Mouse (Mus musculus) NIH3T3 (cell line): Measurements from ENCODE around the gene Epn3.

Source experiments
- DNase-seq: peaks from one replicate; pipeline ENCODE4 v3.0.0-alpha.2; 2012; ENCODE audit warnings: low read depth

The Epn3 gene

GRCm38 (mm10) chr11:94499661-94500152 lies at the start of gene Epn3:
Gene Epn3 (minus strand): TSS chr11:94499974.
- no peak for DNase-seq

- peak; percentile 97 for DNase-seq
Observed at GRCm38 (mm10) chr11:94548888-94549690, 49.3 kb upstream of the Epn3 start, which contains the start of gene Rsad1. Gene Rsad1 (minus strand): TSS chr11:94549255.

- peak; percentile 50 for DNase-seq
Observed at GRCm38 (mm10) chr11:94548041-94548784, 48.4 kb upstream of the Epn3 start.

DNA sequence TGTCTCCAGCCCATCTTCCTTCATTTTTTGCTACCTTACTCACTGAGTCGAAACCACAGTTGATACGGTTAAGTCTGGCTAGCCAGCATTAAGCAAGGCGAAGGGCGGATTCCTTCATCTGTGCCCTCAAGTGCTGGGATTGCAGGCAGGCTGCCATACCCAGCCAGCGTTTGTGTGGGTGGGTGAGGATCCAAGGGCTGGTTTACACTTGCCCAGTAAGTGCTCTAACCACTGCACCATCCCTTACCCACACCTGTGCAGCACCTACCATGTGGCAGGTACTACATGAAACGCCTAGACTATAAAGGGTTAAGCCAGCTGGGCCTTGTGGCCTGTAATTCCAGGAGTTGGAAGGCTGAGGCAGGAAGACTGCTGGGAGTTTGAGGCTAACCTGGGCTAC lies 47.5 kb upstream of the Epn3 start:
- no peak for DNase-seq

GRCm38 (mm10) chr11:94546381-94546780 lies 46.6 kb upstream of the Epn3 start:
- DNase-seq: no peak

GRCm38 (mm10) chr11:94544422-94544821 lies 44.6 kb upstream of the Epn3 start:
- no peak for DNase-seq

DNA sequence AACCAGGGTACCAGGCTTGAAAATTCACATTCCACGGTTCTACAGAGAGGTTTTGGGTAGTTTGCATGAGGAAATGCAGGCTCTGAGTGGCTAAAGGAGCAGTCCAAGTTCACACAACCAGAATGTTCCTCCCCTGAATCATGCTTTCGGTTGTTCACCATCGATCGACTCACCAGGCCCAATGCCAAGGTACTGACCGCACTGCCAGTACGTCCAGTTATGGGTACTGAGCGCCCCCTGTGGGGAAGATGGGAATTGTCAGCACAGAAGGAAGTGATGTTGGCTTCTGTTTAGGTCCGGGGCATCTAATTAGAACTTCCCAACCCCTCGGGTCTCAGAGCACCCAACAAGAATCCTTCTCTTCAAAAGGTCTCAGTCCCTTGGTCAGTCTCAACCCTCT lies 44.2 kb upstream of the Epn3 start:
- DNase-seq: peak; percentile 99

DNA sequence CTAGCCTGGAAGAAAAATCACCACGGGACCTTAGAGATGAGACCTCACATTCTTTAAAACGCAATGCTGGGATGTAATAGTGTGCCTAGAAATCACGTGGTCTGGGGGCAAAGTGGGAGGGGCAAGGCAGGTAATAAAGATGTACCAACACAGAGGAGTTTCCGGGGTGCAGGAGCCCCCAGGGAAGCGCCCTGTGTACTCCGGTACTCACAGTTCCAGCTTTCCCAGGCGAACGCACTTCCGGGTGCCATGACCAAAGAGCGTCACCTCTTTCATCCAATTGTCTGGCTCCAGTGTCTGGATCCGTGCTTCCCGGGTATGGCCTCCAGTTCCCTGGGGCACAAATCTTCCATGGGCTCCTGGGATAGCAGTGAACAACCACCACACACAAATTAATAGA lies 43.6 kb upstream of the Epn3 start:
- no peak for DNase-seq

DNA sequence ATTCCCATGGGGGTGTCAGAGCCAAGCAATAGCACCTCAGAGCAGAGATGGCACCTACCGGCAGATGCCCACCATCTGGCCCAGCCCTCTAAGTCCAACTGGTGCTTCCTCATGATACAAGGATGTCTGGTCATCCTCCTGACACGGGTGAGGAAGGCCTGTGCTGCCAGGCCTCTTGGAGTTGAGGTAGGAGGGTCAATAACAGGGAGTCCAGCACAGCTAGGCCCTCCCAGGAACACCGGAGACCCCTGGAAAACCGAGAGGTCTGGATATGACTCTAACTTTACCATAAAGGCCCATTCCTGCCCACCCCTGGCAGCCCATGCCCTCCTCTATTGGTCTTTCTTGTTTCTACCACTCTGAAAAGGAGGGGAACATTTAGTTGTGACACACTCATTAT lies 42.6 kb upstream of the Epn3 start:
- no peak for DNase-seq

GRCm38 (mm10) chr11:94539761-94540160 lies 40.0 kb upstream of the Epn3 start:
- DNase-seq: no peak

GRCm38 (mm10) chr11:94538733-94539292 lies 39.0 kb upstream of the Epn3 start:
- DNase-seq: no peak

GRCm38 (mm10) chr11:94533171-94533570 lies 33.4 kb upstream of the Epn3 start:
- DNase-seq: no peak

GRCm38 (mm10) chr11:94528879-94529278 lies 29.1 kb upstream of the Epn3 start:
- no peak for DNase-seq

DNA sequence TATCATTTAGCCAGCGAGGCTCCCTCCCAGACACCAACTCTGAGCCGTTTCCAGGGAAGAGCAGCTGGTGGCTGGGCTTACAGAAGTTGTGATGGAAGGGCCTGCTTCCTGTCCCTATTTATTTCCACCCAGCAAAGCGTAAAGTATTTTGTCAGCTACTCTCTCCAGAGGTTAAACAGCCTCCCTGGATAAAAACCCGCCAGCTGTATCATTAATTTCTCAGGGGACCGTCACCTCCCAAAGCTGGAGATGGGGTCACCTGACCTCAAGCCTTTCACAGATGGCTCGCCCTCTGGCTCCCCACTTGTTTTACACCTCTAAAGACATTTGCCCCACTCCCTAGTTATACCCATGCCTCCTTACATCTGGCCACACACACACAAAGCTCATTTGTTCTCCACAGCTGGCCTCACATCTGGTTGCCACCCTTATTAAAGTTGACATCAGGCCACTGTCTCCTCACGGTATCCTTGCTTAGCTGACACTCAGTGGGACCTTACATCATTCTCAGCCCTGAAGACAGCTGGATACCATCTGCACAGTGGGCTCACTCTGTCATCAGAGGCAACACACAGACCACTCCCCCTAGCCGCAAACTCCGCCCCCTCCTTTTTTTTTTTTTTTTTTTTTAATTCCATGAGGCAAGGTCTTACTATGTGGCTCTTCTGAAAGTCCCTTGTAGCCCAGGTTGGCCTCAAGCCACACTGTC lies 26.6 kb upstream of the Epn3 start:
- peak; percentile 28 for DNase-seq

GRCm38 (mm10) chr11:94521219-94521843 lies 21.6 kb upstream of the Epn3 start, which contains the start of gene Mycbpap:
Gene Mycbpap (minus strand): TSS chr11:94521742.
- no peak for DNase-seq

DNA sequence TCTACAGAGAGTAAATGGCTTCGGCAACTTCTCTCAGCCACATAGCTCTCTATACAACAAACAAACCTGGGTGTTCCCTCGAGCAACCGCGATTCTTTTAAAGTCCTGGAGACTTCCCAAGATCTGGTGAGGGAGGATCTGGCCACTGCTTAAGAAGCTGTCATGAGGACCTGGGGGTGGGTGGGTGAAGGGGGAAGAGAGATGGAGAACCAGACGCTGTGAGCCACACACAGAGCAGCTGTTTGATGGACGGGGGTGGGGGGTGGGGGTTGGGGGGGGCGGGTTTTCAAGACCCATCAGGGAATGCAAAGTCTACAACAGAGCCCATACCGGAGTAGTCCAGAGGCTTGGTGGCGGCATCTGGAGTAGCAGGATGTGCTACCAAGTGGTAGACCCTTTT lies 13.7 kb upstream of the Epn3 start:
- DNase-seq: peak; percentile 32

DNA sequence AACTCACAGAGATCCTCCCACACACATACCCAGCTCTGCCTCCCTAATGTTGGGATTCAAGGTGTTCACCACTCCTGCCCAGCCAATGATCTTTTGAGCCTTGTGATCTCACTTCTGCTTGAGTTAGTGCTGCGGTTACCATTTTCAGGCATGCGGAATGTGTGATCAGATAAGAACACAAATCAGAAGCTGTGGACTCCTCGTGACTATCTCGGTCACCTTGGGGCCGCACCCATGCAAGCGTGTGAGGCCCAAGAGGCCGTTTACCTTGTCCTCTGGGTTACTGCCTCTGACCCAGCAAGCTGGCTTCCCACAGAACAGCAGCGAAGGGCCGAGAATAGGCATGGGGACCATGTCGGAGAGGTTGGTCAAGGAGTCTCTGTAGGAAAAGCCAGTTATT lies 9.2 kb upstream of the Epn3 start:
- no peak for DNase-seq

- no peak for DNase-seq
Observed at GRCm38 (mm10) chr11:94501482-94501881, 1.7 kb upstream of the Epn3 start.

DNA sequence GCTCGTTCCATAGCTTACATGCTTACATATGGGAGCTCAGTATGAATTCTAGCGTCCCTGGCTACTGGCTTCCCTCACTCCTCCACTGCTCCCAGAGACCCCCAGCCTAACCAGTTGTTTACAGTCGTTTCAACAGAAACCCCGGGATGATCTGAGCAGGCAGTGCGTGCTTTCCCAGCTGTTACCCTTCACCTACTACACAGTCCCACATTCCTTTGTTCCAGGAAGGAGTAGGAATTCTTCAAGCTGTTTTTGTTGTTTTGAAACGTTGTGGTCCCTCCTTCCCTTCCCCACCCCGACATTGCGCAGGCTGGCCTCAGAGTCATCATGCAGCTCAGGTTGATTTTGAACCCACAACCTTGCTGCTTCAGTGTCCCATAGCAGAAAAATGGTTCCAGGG lies 588 bp upstream of the Epn3 start:
- no peak for DNase-seq

DNA sequence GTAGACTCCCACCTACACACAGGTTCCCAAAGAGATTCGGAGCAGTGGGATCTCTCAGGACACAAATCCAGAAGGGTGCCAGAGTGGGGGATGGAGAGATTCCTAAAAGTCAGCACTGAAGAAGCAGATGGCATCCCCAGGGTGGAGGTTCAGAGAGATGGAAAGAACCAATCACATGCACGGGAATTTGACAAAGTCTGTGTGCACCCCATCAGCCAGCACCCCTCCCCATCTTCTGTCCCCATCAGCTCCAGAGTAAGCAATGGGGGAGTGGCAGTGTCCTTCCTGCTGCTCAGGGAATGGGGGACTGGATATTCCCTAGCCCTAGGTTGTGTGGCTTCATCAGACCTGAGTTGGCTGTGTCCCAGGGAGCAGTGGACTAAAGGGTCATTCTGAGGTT lies 739 bp downstream of the Epn3 start:
- no peak for DNase-seq

DNA sequence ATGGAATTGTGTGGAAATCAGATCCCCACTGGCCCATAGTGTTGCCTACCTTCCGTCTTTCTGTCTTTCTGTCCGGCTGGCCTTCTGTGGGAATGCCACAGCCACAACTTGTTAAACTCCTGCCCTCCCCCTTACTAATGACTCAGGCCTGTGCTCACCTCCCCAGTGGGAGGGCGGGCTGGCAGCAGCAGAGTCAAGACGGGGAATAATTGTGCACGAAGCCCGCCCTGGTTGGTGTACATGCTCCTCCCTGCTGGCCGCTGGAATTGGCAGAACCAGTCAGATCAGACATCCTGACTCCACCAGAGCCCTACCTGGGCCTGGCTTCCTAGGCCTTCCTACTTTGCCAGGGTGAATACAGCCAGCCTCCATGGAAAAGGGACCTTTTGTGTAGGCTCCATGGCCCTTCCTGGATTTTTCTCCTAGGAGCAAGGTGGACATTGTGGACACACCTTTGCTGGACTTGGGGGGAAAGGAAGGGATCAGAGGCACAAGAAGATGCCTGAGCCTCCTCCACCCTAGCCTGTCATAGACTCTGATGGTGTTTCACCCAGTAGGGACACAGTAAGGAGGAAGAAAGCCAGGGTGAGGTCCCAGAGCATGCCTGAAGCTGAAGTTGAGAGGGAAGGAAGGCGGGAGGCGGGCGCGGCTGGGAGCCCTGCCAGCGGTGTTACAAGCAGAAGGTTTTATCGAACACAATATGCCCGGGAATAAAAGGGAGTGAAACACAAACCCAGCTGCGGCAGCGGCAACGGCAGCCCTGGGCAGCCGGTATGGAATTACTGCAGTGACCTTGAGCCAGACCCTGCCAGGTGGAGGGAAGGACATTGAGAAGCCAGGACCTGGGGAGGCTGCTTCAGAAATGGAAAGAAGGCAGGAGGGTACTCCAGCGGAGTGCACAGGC lies 1.4 kb downstream of the Epn3 start:
- peak; percentile 63 for DNase-seq
